Mouse (Mus musculus) heart, adult 2 months (tissue): Measurements from ENCODE around the gene Pfdn5.

Experiments used
- CTCF ChIP-seq: fragments of 200-600 bp; IDR thresholded peaks from 2 replicates; pipeline ENCODE4 v1.8.1; 2022; ENCODE audit warnings: antibody characterized with exemption, mild to moderate bottlenecking, moderate library complexity
- EP300 ChIP-seq: fragments of 200-500 bp; IDR thresholded peaks from 2 replicates; pipeline ENCODE4 v1.6.1; 2011; ENCODE audit warnings: low read depth, low read length, control low read depth; ENCODE audit not compliant: insufficient read depth
- POLR2A ChIP-seq: fragments of 200-500 bp; IDR thresholded peaks from 2 replicates; pipeline ENCODE4 v1.6.1; 2011; ENCODE audit warnings: mild to moderate bottlenecking, low read depth, low read length, control low read depth; ENCODE audit not compliant: insufficient read depth

DNA sequence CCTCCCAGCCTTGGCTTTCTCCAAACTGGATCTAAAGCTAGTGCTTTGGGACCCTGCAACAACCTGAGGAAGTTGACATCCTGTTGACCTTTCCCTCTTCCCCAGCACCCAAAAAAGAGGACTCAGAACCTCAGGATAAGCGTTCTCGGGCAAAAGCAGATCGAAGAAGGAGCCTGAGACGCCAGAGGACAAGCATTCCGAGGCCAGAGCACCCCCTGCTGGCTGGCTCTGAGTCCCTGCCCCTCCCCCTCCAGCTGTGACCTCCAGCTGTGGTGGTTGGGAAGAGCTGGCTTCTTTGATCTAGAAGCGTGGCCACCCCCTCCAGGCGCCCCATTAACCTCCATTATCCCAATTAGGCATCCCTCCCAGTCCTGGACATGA lies 51.2 kb downstream of the Pfdn5 start:
- no peak for TF ChIP-seq POLR2A
- peak; percentile 75; the same call in 1 of the 2 replicates for TF ChIP-seq EP300
- peak; percentile 90 for TF ChIP-seq CTCF
